Mouse (Mus musculus): ENCODE measurements at regions not wholly inside any gene's neighbourhood (a gene's known extent, or its start where the extent isn't known, plus 50 kb on each side); places are given as distances from the start of the nearest gene placed in this dataset.

- no peak for DNase-seq
Observed at GRCm38 (mm10) chr10:111420195-111420838, 52.7 kb upstream of the Nap1l1 start.

DNA sequence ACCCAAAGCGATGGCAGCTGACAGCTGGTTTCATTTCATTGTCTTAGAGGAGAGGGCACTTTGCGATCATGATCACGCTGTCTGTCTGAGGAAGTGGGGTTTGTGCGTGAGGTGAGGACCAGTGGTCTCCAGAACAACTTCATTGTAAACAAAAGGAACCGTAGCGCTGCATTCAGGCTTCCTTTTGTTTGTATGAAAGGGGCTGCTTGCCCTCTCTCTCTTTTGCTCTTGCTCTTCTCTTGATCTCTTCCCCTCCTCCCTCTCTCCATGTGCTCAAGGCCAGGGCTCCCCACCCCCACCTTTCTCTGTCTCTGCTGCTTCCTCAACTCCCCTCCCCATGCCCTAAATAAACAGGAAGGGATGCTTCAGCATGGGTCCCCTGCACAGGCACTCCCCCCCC is 51.0 kb upstream of the Nap1l1 start:
- peak; percentile 27 for DNase-seq

DNA sequence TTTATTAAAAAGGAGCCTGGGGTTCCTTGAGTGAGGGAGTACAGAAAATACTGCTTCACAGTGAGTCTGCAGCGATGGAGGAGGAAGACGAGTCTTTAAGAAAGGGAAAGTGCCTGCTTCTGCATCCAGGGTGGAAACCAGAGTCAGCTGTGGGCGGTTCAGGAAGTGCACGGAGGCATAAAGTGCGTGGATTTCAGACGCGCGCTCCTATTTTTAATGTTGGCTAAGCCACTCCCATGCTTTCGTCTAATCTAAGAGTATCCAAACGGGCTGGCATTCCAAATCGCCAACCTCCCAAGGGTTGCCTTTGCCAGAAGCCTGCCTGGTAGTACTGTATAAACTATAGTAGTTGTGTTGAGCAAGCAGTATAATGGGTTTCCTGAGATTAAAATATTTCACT is 50.4 kb upstream of the Nap1l1 start:
- peak; percentile 51 for DNase-seq

All from thymus, postnatal 14 days (tissue).